Mouse (Mus musculus) neural tube, postnatal 0 days (tissue): ENCODE data around the gene Gm10382. TPM values are rescaled to one million over a fixed set of nuclear protein-coding genes. Genes with fewer than 3 reads are reported as not detected.

Source experiments
- polyA plus RNA-seq: library from polyadenylated mRNA; unstranded; fragments of >200 nt; fragmentation: Nextera tagmentation; extraction: Ambion mirVana; gene quantifications from 2 replicates; pipeline ENCODE4 v1.2.1, GENCODE M21; 2015

Gm10382 gene
- 0.75 and 0.79 TPM in 2 replicates for polyA plus RNA-seq

DNA sequence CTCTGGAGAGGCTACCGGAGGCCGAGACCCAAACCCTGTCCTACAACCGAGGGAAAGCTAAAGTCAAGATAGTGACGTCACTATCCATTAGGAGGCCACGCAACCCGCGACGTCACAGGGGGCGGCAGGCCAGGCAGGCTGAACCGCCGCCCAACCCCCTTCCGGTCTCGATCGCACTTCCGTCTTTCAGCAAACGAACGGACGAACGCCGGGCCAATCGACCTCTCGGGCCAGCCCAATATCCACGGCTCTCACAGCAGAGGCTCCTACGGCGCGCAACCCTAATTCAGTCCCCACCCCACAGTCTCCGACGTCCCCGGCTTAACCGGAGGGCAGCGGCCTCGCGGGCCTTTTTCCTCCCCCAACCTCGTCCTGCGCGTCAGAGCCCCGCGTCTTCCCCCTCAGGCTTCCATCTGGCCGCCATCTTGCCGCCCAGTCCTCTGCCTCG, at the start of gene Gm10382:
Gene Gm10382, plus strand, starts transcription at position 192 of the 448 bp plus-strand sequence.

GRCm38 (mm10) chr5:125340547-125341262, 48.4 kb upstream of the Gm10382 start, which contains the start of gene Scarb1:
TSS of gene Scarb1 (minus strand) at chr5:125341094.

DNA sequence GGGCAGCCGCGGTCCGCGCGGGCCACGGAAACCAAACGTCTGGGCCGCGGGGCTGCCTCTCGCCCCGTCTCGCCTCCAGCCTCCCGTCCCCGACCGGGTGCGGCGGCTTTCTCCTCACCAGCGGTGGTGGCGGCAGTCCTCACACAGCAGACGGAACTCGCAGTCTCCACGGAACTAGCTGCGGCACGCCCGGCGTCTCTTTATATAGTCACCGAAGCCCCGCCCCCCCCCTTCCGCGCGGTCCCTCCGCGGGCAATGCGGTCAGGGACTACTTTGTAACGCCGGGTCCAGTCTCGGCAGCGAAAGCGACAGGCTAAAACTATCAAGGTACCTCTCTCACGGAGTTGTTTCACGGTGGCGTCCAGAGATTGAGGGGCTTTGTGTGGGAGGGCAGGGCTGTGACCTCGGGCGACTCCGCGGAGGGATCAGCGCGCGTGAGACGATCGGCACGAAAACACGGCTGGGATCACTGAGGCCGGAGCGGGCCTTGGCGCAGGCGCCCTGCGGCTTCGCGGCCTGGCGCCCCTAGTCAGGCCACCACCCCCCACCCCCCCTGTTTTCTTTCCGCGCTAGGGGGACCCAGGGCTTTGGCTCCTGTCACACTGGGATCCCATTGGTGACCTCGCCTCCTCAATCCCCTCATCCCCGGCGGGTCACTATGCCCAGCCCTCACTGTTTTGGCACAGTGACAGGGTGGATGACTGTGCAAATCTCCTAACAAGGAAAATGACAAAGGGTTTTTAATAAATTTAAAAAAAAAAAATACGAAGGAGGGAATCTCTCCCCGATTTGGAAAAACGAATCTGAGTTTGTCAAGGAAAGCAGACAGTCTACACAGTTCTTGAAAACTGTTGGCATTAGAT, 688 bp downstream of the Gm10382 start, which contains the start of gene Ubc:
Gene Ubc, minus strand, starts transcription at position 624 of the 863 bp plus-strand sequence.

GRCm38 (mm10) chr5:125433793-125434337, 44.7 kb downstream of the Gm10382 start, which contains the start of gene Dhx37:
TSS of gene Dhx37 (minus strand) at chr5:125434121.

Other genes with a start within 250 kb of the Gm10382 start
- 23.3 and 24.2 TPM in 2 replicates for gene Ncor2, start 210.1 kb upstream of the Gm10382 start, polyA plus RNA-seq
- 53.1 and 56.3 TPM in 2 replicates for gene Scarb1, start 48.2 kb upstream of the Gm10382 start, polyA plus RNA-seq
- gene Ubc, start 880 bp downstream of the Gm10382 start, polyA plus RNA-seq, result 1,058 and 1,169 TPM in 2 replicates
- gene Dhx37, start 44.8 kb downstream of the Gm10382 start, polyA plus RNA-seq, result 6.6 and 7.3 TPM in 2 replicates
- gene Bri3bp, start 52.2 kb downstream of the Gm10382 start, polyA plus RNA-seq, result 39.6 and 41.5 TPM in 2 replicates
- 72.9 and 78.5 TPM in 2 replicates for gene Aacs, start 86.5 kb downstream of the Gm10382 start, polyA plus RNA-seq
- 7.7 and 7.8 TPM in 2 replicates for gene Tmem132b, start 142.5 kb downstream of the Gm10382 start, polyA plus RNA-seq